Mouse (Mus musculus) stomach, embryonic 14.5 days (tissue): ENCODE measurements at regions not wholly inside any gene's neighbourhood (a gene's known extent, or its start where the extent isn't known, plus 50 kb on each side); places are given as distances from the start of the nearest gene placed in this dataset.

Experiments used
- ATAC-seq: fragments of 200-750 bp; cut with Nextera tagmentation; 2 replicates; pipeline ENCODE4 v1.8.0; 2017; ENCODE audit warnings: low read depth, moderate TSS enrichment; ENCODE audit not compliant: insufficient number of reproducible peaks, insufficient read depth, low FRiP score
- H3K27ac ChIP-seq: fragments of 300-500 bp; sonication (generic); 2 replicates; pipeline ENCODE4 v1.5.1; 2014; ENCODE audit warnings: mild to moderate bottlenecking, low read length, moderate library complexity, mixed read lengths
- H3K27me3 ChIP-seq: fragments of 300-500 bp; sonication (generic); 2 replicates; pipeline ENCODE4 v1.6.1; 2014; ENCODE audit warnings: low read length, control low read depth, mixed read lengths; ENCODE audit not compliant: control insufficient read depth, insufficient read depth
- H3K36me3 ChIP-seq: fragments of 300-500 bp; sonication (generic); 2 replicates; pipeline ENCODE4 v1.6.1; 2014; ENCODE audit warnings: mild to moderate bottlenecking, control low read depth, low read length, moderate library complexity, mixed read lengths; ENCODE audit not compliant: control insufficient read depth, insufficient read depth
- H3K4me1 ChIP-seq: fragments of 300-500 bp; sonication (generic); 2 replicates; pipeline ENCODE4 v1.6.1; 2014; ENCODE audit warnings: low read length, control low read depth, mixed read lengths; ENCODE audit not compliant: control insufficient read depth, insufficient read depth
- H3K4me2 ChIP-seq: fragments of 300-500 bp; sonication (generic); replicated peaks from 2 replicates; pipeline ENCODE4 v1.6.1; 2014; ENCODE audit warnings: low read depth, low read length, control low read depth
- H3K4me3 ChIP-seq: fragments of 300-500 bp; sonication (generic); 2 replicates; pipeline ENCODE4 v1.5.1; 2014; ENCODE audit warnings: low read depth, low read length, control low read depth
- H3K9ac ChIP-seq: fragments of 300-500 bp; sonication (generic); replicated peaks from 2 replicates; pipeline ENCODE4 v1.6.1; 2014; ENCODE audit warnings: low read depth, mild to moderate bottlenecking, control low read depth, low read length, moderate library complexity, mixed read lengths
- H3K9me3 ChIP-seq: fragments of 300-500 bp; sonication (generic); 2 replicates; pipeline ENCODE4 v1.6.1; 2016; ENCODE audit warnings: low read depth, low read length, control low read depth; ENCODE audit not compliant: control insufficient read depth
- WGBS: fragments of 180-500 bp; shearing (Covaris S2); extraction: QIAGEN DNeasy Blood & Tissue Kit; methylation state at CpG from one replicate; pipeline ENCODE4 v1.1.7; 2014; 5-methylcytosine and 5-hydroxymethylcytosine counted together

DNA sequence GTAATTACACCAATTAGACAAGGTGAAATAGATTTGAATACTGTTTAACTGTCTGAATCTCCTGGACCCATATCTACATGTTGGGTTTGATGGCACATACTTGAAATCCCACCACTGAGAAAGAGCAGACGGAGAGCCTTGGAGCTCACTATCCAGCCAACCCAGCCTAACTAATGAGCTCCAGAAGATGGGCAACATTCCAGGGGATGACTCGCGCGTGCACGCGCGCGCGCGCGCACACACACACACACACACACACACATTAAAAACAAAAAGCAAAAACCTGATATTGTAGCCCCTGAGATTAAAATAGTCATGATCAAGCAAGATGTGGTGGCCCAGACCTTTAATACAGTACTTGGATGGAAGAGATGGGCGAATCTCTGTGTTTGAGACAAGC, 243.3 kb upstream of the Tbl1xr1 start:
- H3K27me3 ChIP-seq, result no peaks in the 10 kb centered on the region
- 95% methylated on average over 12 of the region's 12 CpGs for WGBS
- H3K9ac ChIP-seq, result no peak overlapping the region
- no peaks in the 10 kb centered on the region for H3K4me1 ChIP-seq
- no peak overlapping the region for H3K27ac ChIP-seq
- ATAC-seq, result no peak
- H3K36me3 ChIP-seq, result no peaks in the 10 kb centered on the region
- no peak overlapping the region for H3K4me2 ChIP-seq
- H3K4me3 ChIP-seq, result no peak overlapping the region
- no peaks in the 10 kb centered on the region for H3K9me3 ChIP-seq

DNA sequence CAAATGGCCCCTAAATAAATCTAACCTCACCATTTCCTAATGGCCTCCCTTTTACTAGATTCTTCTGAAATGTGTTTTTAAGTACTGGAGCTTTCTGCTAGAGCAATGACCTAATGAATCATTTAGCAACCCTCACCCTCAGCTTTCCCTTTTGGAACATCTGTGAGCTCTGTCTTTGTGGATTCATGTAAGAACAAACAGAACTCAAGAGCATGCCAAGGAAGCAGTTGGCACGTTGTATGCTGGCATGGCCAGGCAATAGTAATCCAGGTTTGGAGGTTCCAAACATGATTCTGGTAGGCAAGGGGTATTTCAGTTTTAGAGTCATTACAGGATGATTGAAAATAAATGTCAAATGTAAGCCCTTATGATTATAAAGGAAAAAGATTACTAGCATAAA, 240.9 kb upstream of the Tbl1xr1 start:
- no peaks in the 10 kb centered on the region for H3K27me3 ChIP-seq
- no peak overlapping the region for H3K4me2 ChIP-seq
- no peak overlapping the region for H3K9ac ChIP-seq
- no peaks in the 10 kb centered on the region for H3K36me3 ChIP-seq
- H3K27ac ChIP-seq, result no peak overlapping the region
- ATAC-seq, result no peak
- H3K4me1 ChIP-seq, result no peaks in the 10 kb centered on the region
- no peaks in the 10 kb centered on the region for H3K9me3 ChIP-seq
- H3K4me3 ChIP-seq, result no peak overlapping the region
- WGBS, result 62% methylated on average over 1 of the region's 1 CpGs

DNA sequence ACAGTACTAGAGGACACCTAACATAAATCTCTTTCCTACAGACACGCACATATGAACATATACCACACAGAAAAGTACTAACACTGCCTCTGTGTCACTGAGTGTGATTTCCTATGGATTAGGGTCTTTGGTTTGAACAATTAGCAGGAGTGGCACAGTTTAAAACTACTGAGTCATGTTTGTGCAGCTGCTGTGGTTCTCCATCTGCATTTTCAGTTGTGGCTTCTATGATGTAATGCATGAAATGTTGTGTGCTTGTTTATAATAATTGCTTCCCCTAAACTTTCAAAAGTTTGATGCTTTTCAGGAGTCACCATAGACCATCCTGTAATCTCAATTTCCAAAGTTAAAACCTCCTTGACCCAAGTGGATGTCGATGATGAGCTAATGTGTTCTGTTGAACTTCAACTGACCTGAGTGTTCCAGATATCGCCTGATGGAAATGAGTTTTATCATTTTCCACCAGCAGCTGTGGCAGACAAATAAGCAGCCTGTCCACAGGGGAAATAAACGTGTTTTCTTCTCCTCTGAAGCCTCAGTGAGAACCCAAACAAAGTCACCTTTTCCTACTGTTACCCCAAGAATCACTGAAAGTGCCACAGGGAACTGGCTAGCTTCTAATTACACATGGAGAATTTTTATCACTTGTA, 239.0 kb upstream of the Tbl1xr1 start:
- H3K27me3 ChIP-seq, result no peaks in the 10 kb centered on the region
- H3K9ac ChIP-seq, result no peak overlapping the region
- WGBS, result 58% methylated on average over 4 of the region's 4 CpGs
- H3K4me2 ChIP-seq, result no peak overlapping the region
- H3K4me1 ChIP-seq, result no peaks in the 10 kb centered on the region
- H3K9me3 ChIP-seq, result no peaks in the 10 kb centered on the region
- no peak overlapping the region for H3K27ac ChIP-seq
- no peaks in the 10 kb centered on the region for H3K36me3 ChIP-seq
- no peak for ATAC-seq
- H3K4me3 ChIP-seq, result no peak overlapping the region

DNA sequence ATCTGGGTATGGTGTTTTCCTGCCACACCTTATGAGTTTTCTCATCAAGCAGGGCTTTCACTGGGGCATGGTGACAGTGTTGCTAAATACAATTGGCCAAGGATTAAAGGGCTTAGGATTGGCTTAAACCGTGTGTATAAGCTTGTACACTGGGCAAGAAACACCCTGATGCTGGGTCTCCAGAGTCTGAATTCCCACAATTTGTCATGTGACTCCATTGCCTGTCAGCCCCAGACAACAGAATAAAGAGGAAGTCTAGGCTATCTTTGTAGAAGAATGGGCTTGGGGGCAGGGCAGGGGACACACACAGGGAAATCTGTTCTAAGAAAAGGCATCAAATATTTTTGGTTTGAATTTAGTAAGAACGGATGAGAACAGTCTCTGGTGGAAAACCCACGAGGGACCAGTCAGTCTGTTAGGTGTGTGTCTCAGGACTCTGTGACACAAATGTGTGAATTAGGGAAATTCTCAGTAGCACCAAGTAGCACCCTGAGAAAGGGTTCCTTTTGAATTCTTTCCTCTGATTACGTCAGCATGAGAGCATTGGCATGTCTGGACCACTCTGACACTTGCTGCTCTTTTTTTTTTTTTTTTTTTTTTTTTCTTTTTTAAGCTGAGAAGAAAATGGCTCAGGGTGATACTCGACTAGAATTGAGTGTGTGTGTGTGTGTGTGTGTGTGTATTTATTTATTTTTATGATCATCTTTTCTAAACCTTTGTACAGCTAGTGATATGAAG, 235.5 kb upstream of the Tbl1xr1 start:
- Histone ChIP-seq H3K9ac (no peak overlapping the region), H3K4me1 (no peaks in the 10 kb centered on the region), H3K4me3 (no peak overlapping the region), H3K9me3 (no peaks in the 10 kb centered on the region), H3K36me3 (no peaks in the 10 kb centered on the region), H3K27ac (no peak overlapping the region), H3K4me2 (no peak overlapping the region), H3K27me3 (no peaks in the 10 kb centered on the region)
- ATAC-seq, result no peak; the same call in 1 of the 2 replicates
- WGBS, result 54% methylated on average over 5 of the region's 5 CpGs

DNA sequence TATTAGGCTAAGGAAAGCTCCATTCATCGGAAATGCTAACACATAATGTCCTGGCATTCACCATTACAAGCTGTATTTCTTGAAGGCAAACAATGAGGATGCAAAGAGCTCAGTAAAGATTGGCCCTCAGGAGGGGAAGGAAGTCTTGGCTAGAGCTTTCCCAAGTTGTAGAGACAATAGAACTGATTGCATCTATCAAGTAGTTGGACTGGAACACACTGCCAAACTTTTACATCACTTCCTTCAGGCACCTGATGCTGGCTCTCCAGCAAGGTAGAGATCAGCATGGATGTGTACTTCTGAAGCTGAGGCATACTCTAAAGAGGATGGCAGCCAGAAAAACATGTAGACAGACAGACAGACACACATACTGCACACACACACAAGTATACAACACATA, 234.9 kb upstream of the Tbl1xr1 start:
- 83% methylated on average over 1 of the region's 1 CpGs for WGBS
- Histone ChIP-seq H3K36me3 (no peaks in the 10 kb centered on the region), H3K4me1 (no peaks in the 10 kb centered on the region), H3K9me3 (no peaks in the 10 kb centered on the region), H3K27me3 (no peaks in the 10 kb centered on the region), H3K4me3 (no peak overlapping the region), H3K27ac (no peak overlapping the region), H3K9ac (no peak overlapping the region), H3K4me2 (no peak overlapping the region)
- ATAC-seq, result no peak

DNA sequence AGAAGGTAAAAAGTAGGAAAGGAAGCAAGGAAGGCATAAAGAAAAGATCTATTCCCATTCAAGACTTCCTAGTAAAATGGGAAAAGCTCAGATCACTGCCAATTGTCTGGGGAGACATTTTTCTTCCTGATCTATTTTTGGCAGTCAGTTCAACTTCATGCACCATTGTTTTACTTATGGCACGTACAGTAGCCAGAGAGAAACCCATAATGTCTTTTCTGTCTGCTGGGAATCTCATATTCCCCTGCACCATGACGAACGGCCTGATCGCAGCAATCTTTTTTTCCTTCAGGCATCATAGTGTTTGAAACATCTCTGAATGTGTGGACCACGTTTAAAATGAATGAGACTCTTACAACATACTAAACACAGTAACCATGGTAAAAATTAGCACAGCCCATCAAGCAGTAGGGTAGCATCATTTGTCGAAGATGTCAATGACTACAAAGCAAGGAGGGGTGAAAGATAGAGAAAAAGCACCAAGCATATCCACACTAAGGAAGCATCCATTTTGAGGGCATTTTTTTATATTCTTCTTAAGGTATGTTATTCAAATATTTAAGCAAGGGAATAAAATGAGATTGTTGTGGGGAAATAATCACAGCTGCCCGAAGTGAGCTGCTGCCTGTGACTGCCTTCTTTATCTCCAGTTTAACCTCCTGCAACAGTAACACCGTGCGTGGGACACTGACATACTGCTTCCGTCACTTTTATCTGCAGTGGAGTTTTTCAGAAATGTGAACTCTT, 233.7 kb upstream of the Tbl1xr1 start:
- Histone ChIP-seq H3K9ac (no peak overlapping the region), H3K4me1 (no peaks in the 10 kb centered on the region), H3K4me3 (no peak overlapping the region), H3K27me3 (no peaks in the 10 kb centered on the region), H3K27ac (no peak overlapping the region), H3K9me3 (no peaks in the 10 kb centered on the region), H3K4me2 (no peak overlapping the region), H3K36me3 (no peaks in the 10 kb centered on the region)
- ATAC-seq, result no peak
- 37% methylated on average over 10 of the region's 10 CpGs for WGBS

DNA sequence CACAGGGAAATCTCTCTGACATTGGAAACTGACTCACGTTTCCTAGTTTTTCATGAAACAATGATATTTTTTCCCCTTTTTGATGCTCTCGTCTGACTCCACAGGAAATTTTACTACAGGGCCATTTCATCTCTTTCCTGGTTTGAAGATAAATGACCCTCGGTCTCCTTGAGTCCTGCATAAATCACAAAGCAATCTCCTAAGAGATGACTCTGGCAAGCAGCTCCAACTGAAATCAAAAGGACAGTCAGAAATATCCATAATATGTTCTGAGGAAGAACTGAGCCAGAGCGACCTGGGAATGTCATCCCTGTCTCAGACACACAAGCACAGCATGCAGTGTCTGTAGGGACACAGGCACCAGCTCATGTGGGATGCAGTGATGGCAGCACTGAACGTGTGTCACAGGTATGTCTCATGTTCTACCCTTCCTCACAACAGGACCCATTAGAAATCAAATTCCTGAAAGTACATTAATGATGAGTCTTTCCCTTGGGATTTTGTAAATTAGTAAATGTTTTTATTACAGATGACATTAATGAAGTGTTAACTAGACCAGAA, 233.1 kb upstream of the Tbl1xr1 start:
- H3K27ac ChIP-seq, result no peak overlapping the region
- H3K4me3 ChIP-seq, result no peak overlapping the region
- no peaks in the 10 kb centered on the region for H3K36me3 ChIP-seq
- WGBS, result 48% methylated on average over 5 of the region's 5 CpGs
- H3K9ac ChIP-seq, result no peak overlapping the region
- no peak overlapping the region for H3K4me2 ChIP-seq
- no peak for ATAC-seq
- no peaks in the 10 kb centered on the region for H3K27me3 ChIP-seq
- H3K9me3 ChIP-seq, result no peaks in the 10 kb centered on the region
- no peaks in the 10 kb centered on the region for H3K4me1 ChIP-seq

DNA sequence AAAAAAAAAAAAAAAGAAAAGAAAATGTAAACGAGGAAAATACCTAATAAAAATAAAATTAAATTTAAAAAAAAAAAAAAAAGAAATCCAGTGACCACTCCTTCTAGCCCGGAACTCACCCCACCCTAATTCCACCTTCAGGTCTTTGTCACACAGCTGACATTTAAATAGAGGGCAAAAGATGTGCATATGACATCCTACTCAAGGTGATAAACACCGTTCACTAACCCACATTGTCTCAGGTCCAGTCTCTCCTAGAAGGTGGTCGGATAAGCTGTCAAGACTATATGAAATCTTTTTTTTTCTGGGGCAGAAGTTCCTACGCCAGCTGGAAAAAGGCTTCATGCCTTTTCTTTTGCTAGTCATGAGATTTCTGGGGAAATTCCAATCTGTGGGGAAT, 226.6 kb upstream of the Tbl1xr1 start:
- Histone ChIP-seq H3K27ac (no peak overlapping the region), H3K27me3 (no peaks in the 10 kb centered on the region), H3K9me3 (no peaks in the 10 kb centered on the region), H3K9ac (no peak overlapping the region), H3K4me3 (no peak overlapping the region), H3K36me3 (no peaks in the 10 kb centered on the region), H3K4me1 (no peaks in the 10 kb centered on the region), H3K4me2 (no peak overlapping the region)
- WGBS, result 85% methylated on average over 5 of the region's 5 CpGs
- ATAC-seq, result no peak
